Mouse (Mus musculus) urinary bladder, postnatal 0 days (tissue): ENCODE results near the gene Xaf1. TPM values are rescaled to one million over a fixed set of nuclear protein-coding genes. Genes with fewer than 3 reads are reported as not detected.

ENCODE experiments used
- polyA plus RNA-seq: library from polyadenylated mRNA; unstranded; fragments of >200 nt; fragmentation: Nextera tagmentation; extraction: Ambion mirVana; gene quantifications from 2 replicates; pipeline ENCODE4 v1.2.1, GENCODE M21; 2015

The Xaf1 gene
- polyA plus RNA-seq, result 20.3 and 24.7 TPM in 2 replicates

DNA sequence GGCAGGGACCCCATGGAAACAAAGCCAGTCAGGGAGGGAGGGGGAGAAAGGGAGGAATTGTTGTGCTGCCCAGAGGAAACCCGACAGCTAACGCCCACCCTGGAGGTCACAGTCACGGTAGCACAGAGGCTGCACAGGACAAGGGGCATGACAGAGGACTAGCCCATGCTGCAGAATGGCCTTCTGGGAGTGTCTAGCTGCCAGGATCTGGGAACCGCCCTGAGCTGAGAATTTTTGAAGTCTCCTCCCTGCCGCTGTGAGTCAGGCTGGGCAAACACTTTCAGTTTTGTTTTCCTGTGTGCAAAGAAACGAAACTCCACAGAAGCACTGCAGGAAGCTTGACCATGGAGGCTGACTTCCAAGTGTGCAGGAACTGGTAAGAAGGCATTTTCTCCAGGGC lies at the start of gene Xaf1:
TSS of gene Xaf1 (plus strand) at position 296 of the 400 bp plus-strand sequence.

DNA sequence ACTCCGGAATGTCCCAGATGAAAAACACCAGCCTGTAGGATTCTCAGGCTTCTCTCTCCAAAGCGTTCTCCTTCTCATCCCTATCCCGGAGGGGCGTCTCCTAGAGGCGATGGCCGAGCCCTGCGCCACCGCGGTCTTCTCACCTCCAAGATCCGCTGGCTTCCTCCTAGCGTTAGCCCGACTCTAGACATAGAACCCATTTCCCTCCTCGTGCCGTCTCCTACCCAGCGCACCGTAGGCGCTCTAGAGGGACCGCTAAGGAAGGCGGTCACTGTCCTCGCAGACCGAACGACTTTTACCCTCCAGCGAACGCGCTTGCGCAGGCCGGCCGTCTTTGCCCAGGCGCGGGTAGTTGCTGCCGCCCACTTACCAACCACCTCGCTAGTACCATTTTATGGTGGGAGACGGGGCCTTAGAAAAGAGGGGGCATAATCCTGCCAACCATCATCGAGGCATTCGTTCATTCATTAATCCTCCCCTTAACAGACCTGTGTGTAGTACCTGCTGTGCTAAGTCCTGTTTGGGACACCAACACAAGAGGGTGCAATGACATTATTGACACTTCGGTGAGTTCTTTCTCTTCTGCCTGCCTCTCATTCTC lies 34.4 kb upstream of the Xaf1 start, which contains the start of gene Slc13a5:
TSS of gene Slc13a5 (minus strand) at position 263 of the 601 bp plus-strand sequence.

DNA sequence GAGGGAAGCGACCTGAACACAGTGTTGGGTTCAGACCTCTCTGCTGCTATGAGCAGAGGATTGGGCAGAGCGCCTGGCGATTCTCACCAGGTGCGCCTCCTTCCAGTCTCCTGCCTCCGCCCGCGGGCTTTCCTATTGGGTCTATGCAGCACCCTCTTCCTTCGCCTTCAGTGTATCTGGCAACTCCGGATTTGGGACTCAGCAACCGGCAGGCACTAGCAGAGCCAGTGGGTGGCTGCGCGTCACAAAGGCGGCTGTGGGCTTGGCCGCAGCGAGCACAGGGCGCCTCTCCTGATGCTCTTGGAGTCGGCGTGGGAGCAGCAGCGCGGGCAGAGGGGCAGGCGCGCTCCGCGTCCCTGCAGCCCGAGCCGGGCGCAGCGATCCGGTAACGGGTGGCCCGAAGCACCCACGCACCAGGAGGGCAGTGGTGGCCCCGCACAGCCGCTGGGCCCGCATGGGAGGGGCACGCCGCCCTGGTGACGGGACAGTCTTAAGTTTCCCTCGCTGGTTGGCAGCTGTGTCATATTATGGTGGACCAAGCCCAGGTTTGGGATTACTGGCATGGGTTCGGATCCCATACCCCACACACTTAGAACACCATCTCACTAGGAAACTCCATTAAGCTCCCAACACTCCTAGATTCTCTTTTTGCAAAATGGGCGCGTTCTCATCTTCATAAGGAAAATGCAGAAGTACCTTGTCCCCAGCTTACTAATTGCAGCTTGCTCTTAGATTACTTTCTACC lies 12.9 kb downstream of the Xaf1 start, which contains the start of gene Fbxo39:
TSS of gene Fbxo39 (plus strand) at position 294 of the 745 bp plus-strand sequence.

DNA sequence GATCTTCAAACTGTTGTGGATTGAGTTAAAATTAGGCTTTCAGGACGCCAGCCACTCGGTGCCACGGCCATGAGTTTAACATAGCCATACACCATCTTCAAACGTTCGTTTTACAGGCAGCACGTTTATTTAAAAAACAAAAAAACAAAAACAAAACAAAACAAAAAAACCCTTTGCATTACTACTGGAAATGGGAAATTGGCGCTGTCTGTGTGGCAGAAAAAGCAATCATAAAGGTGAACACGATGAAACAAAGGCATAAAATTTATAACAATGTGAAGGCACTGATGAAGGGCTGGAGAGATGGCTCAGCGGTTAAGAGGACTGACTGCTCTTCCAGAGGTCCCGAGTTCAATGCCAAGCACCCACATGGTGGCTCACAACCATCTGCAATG lies 60.9 kb downstream of the Xaf1 start, which contains the start of gene Tekt1:
TSS of gene Tekt1 (minus strand) at position 96 of the 395 bp plus-strand sequence.

Other genes with a start within 250 kb of the Xaf1 start
- gene Pitpnm3, start 165.9 kb upstream of the Xaf1 start, polyA plus RNA-seq, result 1.2 and 1.3 TPM in 2 replicates
- 0.07 and 0.08 TPM in 2 replicates for gene Gm43951, start 94.8 kb upstream of the Xaf1 start, polyA plus RNA-seq
- 6.2 and 6.6 TPM in 2 replicates for gene 4933427D14Rik, start 94.2 kb upstream of the Xaf1 start, polyA plus RNA-seq
- gene Txndc17, start 94.1 kb upstream of the Xaf1 start, polyA plus RNA-seq, result 245 and 246 TPM in 2 replicates
- gene Med31, start 86.0 kb upstream of the Xaf1 start, polyA plus RNA-seq, result 28.3 and 28.4 TPM in 2 replicates
- gene Slc13a5, start 34.4 kb upstream of the Xaf1 start, polyA plus RNA-seq, result 0.06 and 0.08 TPM in 2 replicates
- not detected in 2 replicates for gene Fbxo39, start 12.8 kb downstream of the Xaf1 start, polyA plus RNA-seq
- gene Tekt1, start 60.8 kb downstream of the Xaf1 start, polyA plus RNA-seq, result 0.11 TPM in 1 of 2 replicates, not detected in the other
- gene Smtnl2, start 110.1 kb downstream of the Xaf1 start, polyA plus RNA-seq, result 31.2 and 39.8 TPM in 2 replicates
- 1.1 and 1.4 TPM in 2 replicates for gene Ggt6, start 133.9 kb downstream of the Xaf1 start, polyA plus RNA-seq
- 69.5 and 71.9 TPM in 2 replicates for gene Mybbp1a, start 139.7 kb downstream of the Xaf1 start, polyA plus RNA-seq
- 3.3 and 3.7 TPM in 2 replicates for gene Spns2, start 188.3 kb downstream of the Xaf1 start, polyA plus RNA-seq
- gene Spns3, start 248.9 kb downstream of the Xaf1 start, polyA plus RNA-seq, result 0.06 and 0.07 TPM in 2 replicates